Mouse (Mus musculus) frontal cortex, adult 2 months (tissue): ENCODE data around the gene Pinlyp. TPM values are rescaled to one million over a fixed set of nuclear protein-coding genes. Genes with fewer than 3 reads are reported as not detected.

Source experiments
- polyA plus RNA-seq: library from polyadenylated mRNA; depleted of rRNA; stranded (reverse); fragments of >200 nt; gene quantifications from 2 replicates; pipeline ENCODE4 v1.2.3, GENCODE M21; 2012; rRNA removed

Gene Pinlyp
- polyA plus RNA-seq, 1 experiment = not detected

Other genes with a start within 250 kb of the Pinlyp start
- 27.5 and 28.7 TPM in 2 replicates for gene Zfp61, start 244.9 kb downstream of the Pinlyp start, polyA plus RNA-seq
- 20.3 and 21.0 TPM in 2 replicates for gene Zfp94, start 229.5 kb downstream of the Pinlyp start, polyA plus RNA-seq
- not detected in 2 replicates for gene Tescl, start 212.2 kb downstream of the Pinlyp start, polyA plus RNA-seq
- 0.04 TPM in 1 of 2 replicates, not detected in the other for gene Lypd5, start 196.9 kb downstream of the Pinlyp start, polyA plus RNA-seq
- gene Kcnn4, start 175.9 kb downstream of the Pinlyp start, polyA plus RNA-seq = 2.4 and 3.0 TPM in 2 replicates
- 78.1 and 90.1 TPM in 2 replicates for gene Smg9, start 146.5 kb downstream of the Pinlyp start, polyA plus RNA-seq
- gene Irgc1, start 93.8 kb downstream of the Pinlyp start, polyA plus RNA-seq = 0.68 and 0.76 TPM in 2 replicates
- 1.1 and 1.8 TPM in 2 replicates for gene Plaur, start 83.6 kb downstream of the Pinlyp start, polyA plus RNA-seq
- 225 and 258 TPM in 2 replicates for gene Cadm4, start 64.1 kb downstream of the Pinlyp start, polyA plus RNA-seq
- 82.8 and 84.1 TPM in 2 replicates for gene Zfp428, start 39.1 kb downstream of the Pinlyp start, polyA plus RNA-seq
- gene AC161166.1, start 33.7 kb downstream of the Pinlyp start, polyA plus RNA-seq = not detected in 2 replicates
- gene Irgq, start 15.4 kb downstream of the Pinlyp start, polyA plus RNA-seq = 46.3 and 46.7 TPM in 2 replicates
- gene Xrcc1, start 171 bp upstream of the Pinlyp start, polyA plus RNA-seq = 48.8 and 49.0 TPM in 2 replicates
- gene Ethe1, start 41.4 kb upstream of the Pinlyp start, polyA plus RNA-seq = 14.9 and 17.2 TPM in 2 replicates
- 6.7 and 7.7 TPM in 2 replicates for gene Zfp575, start 41.5 kb upstream of the Pinlyp start, polyA plus RNA-seq
- 0.08 and 0.12 TPM in 2 replicates for gene Phldb3, start 64.6 kb upstream of the Pinlyp start, polyA plus RNA-seq
- gene Lypd3, start 90.4 kb upstream of the Pinlyp start, polyA plus RNA-seq = not detected in 2 replicates
- not detected in 2 replicates for gene Tex101, start 130.6 kb upstream of the Pinlyp start, polyA plus RNA-seq
- not detected in 2 replicates for gene BC049730, start 163.1 kb upstream of the Pinlyp start, polyA plus RNA-seq
- gene Gm4763, start 180.8 kb upstream of the Pinlyp start, polyA plus RNA-seq = not detected in 2 replicates
- 0.04 TPM in 2 replicates for gene Cd177, start 214.2 kb upstream of the Pinlyp start, polyA plus RNA-seq
- not detected in 2 replicates for gene Ceacam10, start 231.1 kb upstream of the Pinlyp start, polyA plus RNA-seq